Mouse (Mus musculus) midbrain, embryonic 13.5 days (tissue): Measurements from ENCODE around the gene Parp16. TPM values are rescaled to one million over a fixed set of nuclear protein-coding genes. Genes with fewer than 3 reads are reported as not detected.

Experiments
- ATAC-seq: fragments of 200-750 bp; cut with Nextera tagmentation; 2 replicates; pipeline ENCODE4 v1.8.0; 2017; ENCODE audit warnings: mild to moderate bottlenecking, moderate TSS enrichment, moderate library complexity
- H3K27ac ChIP-seq: fragments of 300-500 bp; sonication (generic); 2 replicates; pipeline ENCODE4 v1.5.1; 2015; ENCODE audit warnings: inconsistent platforms, mild to moderate bottlenecking, moderate library complexity
- H3K27me3 ChIP-seq: fragments of 300-500 bp; sonication (generic); 2 replicates; pipeline ENCODE4 v1.6.1; 2015; ENCODE audit warnings: mild to moderate bottlenecking, inconsistent platforms
- H3K36me3 ChIP-seq: fragments of 300-500 bp; sonication (generic); 2 replicates; pipeline ENCODE4 v1.6.1; 2015; ENCODE audit warnings: mild to moderate bottlenecking, inconsistent platforms
- H3K4me1 ChIP-seq: fragments of 300-500 bp; sonication (generic); replicated peaks from 2 replicates; pipeline ENCODE4 v1.6.1; 2015; ENCODE audit warnings: inconsistent platforms
- H3K4me2 ChIP-seq: fragments of 300-500 bp; sonication (generic); replicated peaks from 2 replicates; pipeline ENCODE4 v1.6.1; 2015; ENCODE audit warnings: moderate library complexity, mild to moderate bottlenecking, inconsistent platforms
- H3K4me3 ChIP-seq: fragments of 300-500 bp; sonication (generic); replicated peaks from 2 replicates; pipeline ENCODE4 v1.5.1; 2015; ENCODE audit warnings: mild to moderate bottlenecking, inconsistent platforms
- H3K9ac ChIP-seq: fragments of 300-500 bp; sonication (generic); replicated peaks from 2 replicates; pipeline ENCODE4 v1.6.1; 2015; ENCODE audit warnings: mild to moderate bottlenecking, inconsistent platforms
- H3K9me3 ChIP-seq: fragments of 300-500 bp; sonication (generic); 2 replicates; pipeline ENCODE4 v1.6.1; 2016; ENCODE audit warnings: mild to moderate bottlenecking, inconsistent platforms
- whole genome bisulfite sequencing: fragments of 180-500 bp; shearing (Covaris S2); methylation state at CpG from one replicate; pipeline ENCODE4 v1.1.7; 2015; 5-methylcytosine and 5-hydroxymethylcytosine counted together
- polyA plus RNA-seq: library from polyadenylated mRNA; unstranded; fragments of >200 nt; fragmentation: Nextera tagmentation; extraction: Ambion mirVana; gene quantifications from 2 replicates; pipeline ENCODE4 v1.2.1, GENCODE M21; 2015

The Parp16 gene
- polyA plus RNA-seq, 1 experiment from 2014 or later: 5.6 TPM

- Histone ChIP-seq H3K4me3 (no peak overlapping the region), H3K4me1 (peaks cover 10% of the 10 kb centered on the region; the same call in 1 of the 2 replicates), H3K4me2 (no peak overlapping the region), H3K9me3 (no peaks in the 10 kb centered on the region), H3K9ac (no peak overlapping the region), H3K27me3 (no peaks in the 10 kb centered on the region), H3K27ac (no peak overlapping the region), H3K36me3 (peaks cover 6% of the 10 kb centered on the region; the same call in 1 of the 2 replicates)
- 95% methylated on average over 4 of the region's 4 CpGs for WGBS
- ATAC-seq: no peak
Observed at GRCm38 (mm10) chr9:65239176-65239575, 44.0 kb downstream of the Parp16 start.

- H3K9me3 ChIP-seq: no peaks in the 10 kb centered on the region
- no peak for ATAC-seq
- 91% methylated on average over 5 of the region's 5 CpGs for WGBS
Observed at GRCm38 (mm10) chr9:65239731-65240130, 44.6 kb downstream of the Parp16 start.

GRCm38 (mm10) chr9:65240587-65240986, 45.4 kb downstream of the Parp16 start:
- Histone ChIP-seq H3K4me2 (no peak overlapping the region), H3K9ac (no peak overlapping the region), H3K4me3 (no peak overlapping the region), H3K27me3 (no peaks in the 10 kb centered on the region), H3K9me3 (no peaks in the 10 kb centered on the region), H3K36me3 (peaks cover 6% of the 10 kb centered on the region; the same call in 1 of the 2 replicates), H3K4me1 (peaks cover 13% of the 10 kb centered on the region; the same call in 1 of the 2 replicates), H3K27ac (no peak overlapping the region)
- WGBS: 76% methylated on average over 3 of the region's 3 CpGs
- no peak for ATAC-seq

More at GRCm38 (mm10) chr9:65239731-65240130, 44.6 kb downstream of the Parp16 start:
- Histone ChIP-seq H3K27me3 (no peaks in the 10 kb centered on the region), H3K4me2 (no peak overlapping the region), H3K4me3 (no peak overlapping the region), H3K4me1 (peaks cover 13% of the 10 kb centered on the region; the same call in 1 of the 2 replicates), H3K36me3 (peaks cover 6% of the 10 kb centered on the region; the same call in 1 of the 2 replicates), H3K27ac (no peak overlapping the region), H3K9ac (no peak overlapping the region)

- no peaks in the 10 kb centered on the region for H3K9me3 ChIP-seq
- 73% methylated on average over 5 of the region's 5 CpGs for WGBS
- no peaks in the 10 kb centered on the region for H3K36me3 ChIP-seq
- H3K4me2 ChIP-seq: no peak overlapping the region
- no peaks in the 10 kb centered on the region for H3K27me3 ChIP-seq
- peaks cover 13% of the 10 kb centered on the region; the same call in 1 of the 2 replicates for H3K4me1 ChIP-seq
- H3K9ac ChIP-seq: no peak overlapping the region
- H3K27ac ChIP-seq: no peak overlapping the region
- H3K4me3 ChIP-seq: no peak overlapping the region
- ATAC-seq: no peak
Observed at GRCm38 (mm10) chr9:65241973-65242372, 46.8 kb downstream of the Parp16 start.

- Histone ChIP-seq H3K27ac (peak overlapping the region; percentile 58; the same call in 1 of the 2 replicates), H3K4me3 (no peak overlapping the region), H3K9me3 (no peaks in the 10 kb centered on the region), H3K36me3 (no peaks in the 10 kb centered on the region), H3K27me3 (no peaks in the 10 kb centered on the region), H3K4me1 (peaks cover 13% of the 10 kb centered on the region; the same call in 1 of the 2 replicates), H3K4me2 (no peak overlapping the region), H3K9ac (no peak overlapping the region)
- ATAC-seq: no peak
- 47% methylated on average over 4 of the region's 4 CpGs for WGBS
Observed at GRCm38 (mm10) chr9:65243249-65243648, 48.1 kb downstream of the Parp16 start.

GRCm38 (mm10) chr9:65244036-65244806, 49.1 kb downstream of the Parp16 start:
- no peak overlapping the region for H3K4me2 ChIP-seq
- no peak overlapping the region for H3K4me3 ChIP-seq
- H3K9me3 ChIP-seq: no peaks in the 10 kb centered on the region
- no peak for ATAC-seq
- no peak overlapping the region for H3K9ac ChIP-seq
- H3K4me1 ChIP-seq: peaks cover 13% of the 10 kb centered on the region; the same call in 1 of the 2 replicates
- H3K36me3 ChIP-seq: no peaks in the 10 kb centered on the region
- no peaks in the 10 kb centered on the region for H3K27me3 ChIP-seq
- no peak overlapping the region for H3K27ac ChIP-seq
- WGBS: 60% methylated on average over 9 of the region's 9 CpGs

- ATAC-seq: no peak
- no peaks in the 10 kb centered on the region for H3K27me3 ChIP-seq
- no peaks in the 10 kb centered on the region for H3K36me3 ChIP-seq
- H3K9me3 ChIP-seq: no peaks in the 10 kb centered on the region
- peaks cover 13% of the 10 kb centered on the region; the same call in 1 of the 2 replicates for H3K4me1 ChIP-seq
- no peak overlapping the region for H3K4me2 ChIP-seq
- H3K4me3 ChIP-seq: no peak overlapping the region
- no peak overlapping the region for H3K9ac ChIP-seq
- 85% methylated on average over 16 of the region's 16 CpGs for WGBS
- H3K27ac ChIP-seq: no peak overlapping the region
Observed at GRCm38 (mm10) chr9:65247502-65248376, 52.6 kb downstream of the Parp16 start.

GRCm38 (mm10) chr9:65248377-65248690, 53.2 kb downstream of the Parp16 start:
- Histone ChIP-seq H3K27me3 (no peaks in the 10 kb centered on the region), H3K4me2 (no peak overlapping the region), H3K27ac (no peak overlapping the region), H3K4me3 (no peak overlapping the region), H3K36me3 (no peaks in the 10 kb centered on the region), H3K9ac (no peak overlapping the region), H3K4me1 (peaks cover 7% of the 10 kb centered on the region; the same call in 1 of the 2 replicates), H3K9me3 (no peaks in the 10 kb centered on the region)
- no peak for ATAC-seq
- WGBS: 95% methylated on average over 5 of the region's 5 CpGs

GRCm38 (mm10) chr9:65252026-65252425, 56.9 kb downstream of the Parp16 start:
- ATAC-seq: no peak
- H3K4me1 ChIP-seq: no peaks in the 10 kb centered on the region
- no peaks in the 10 kb centered on the region for H3K36me3 ChIP-seq
- 83% methylated on average over 3 of the region's 3 CpGs for WGBS
- no peaks in the 10 kb centered on the region for H3K9me3 ChIP-seq
- H3K27ac ChIP-seq: no peak overlapping the region
- no peak overlapping the region for H3K4me3 ChIP-seq
- H3K9ac ChIP-seq: no peak overlapping the region
- no peak overlapping the region for H3K4me2 ChIP-seq
- no peaks in the 10 kb centered on the region for H3K27me3 ChIP-seq

- no peaks in the 10 kb centered on the region for H3K9me3 ChIP-seq
- no peaks in the 10 kb centered on the region for H3K4me1 ChIP-seq
- no peak overlapping the region for H3K4me2 ChIP-seq
- 67% methylated on average over 11 of the region's 11 CpGs for WGBS
- H3K36me3 ChIP-seq: no peaks in the 10 kb centered on the region
- H3K27me3 ChIP-seq: no peaks in the 10 kb centered on the region
- H3K4me3 ChIP-seq: no peak overlapping the region
- no peak overlapping the region for H3K9ac ChIP-seq
- H3K27ac ChIP-seq: no peak overlapping the region
- ATAC-seq: no peak
Observed at GRCm38 (mm10) chr9:65255906-65256600, 60.9 kb downstream of the Parp16 start.

GRCm38 (mm10) chr9:65257218-65257910, 62.2 kb downstream of the Parp16 start:
- Histone ChIP-seq H3K4me3 (no peak overlapping the region), H3K9ac (no peak overlapping the region), H3K27ac (no peak overlapping the region), H3K4me1 (no peaks in the 10 kb centered on the region), H3K9me3 (no peaks in the 10 kb centered on the region), H3K36me3 (no peaks in the 10 kb centered on the region), H3K27me3 (no peaks in the 10 kb centered on the region), H3K4me2 (no peak overlapping the region)
- WGBS: 60% methylated on average over 9 of the region's 9 CpGs
- ATAC-seq: no peak
